Mouse (Mus musculus) adrenal gland, adult 10 weeks (tissue): ENCODE results near the gene Olfr1101. TPM values are rescaled to one million over a fixed set of nuclear protein-coding genes. Genes with fewer than 3 reads are reported as not detected.

Experiments
- polyA plus RNA-seq: library from polyadenylated mRNA; stranded (reverse); fragments of 350-450 nt; fragmentation: Illumina TruSeq; extraction: RNeasy Lipid Tissue Mini Kit (QIAGEN cat#74804); gene quantifications from one replicate; pipeline ENCODE4 v1.2.3, GENCODE M21; 2014; ENCODE audit warnings: low read depth, low replicate concordance

Gene Olfr1101
- polyA plus RNA-seq: not detected

GRCm38 (mm10) chr2:86991121-86991520 is at the start of gene Olfr1101:
Olfr1101 (minus strand) TSS chr2:86991221.

GRCm38 (mm10) chr2:87036431-87036830 is 45.4 kb upstream of the Olfr1101 start, which contains the start of gene Olfr1105:
Olfr1105 (minus strand) TSS chr2:87036531.

GRCm38 (mm10) chr2:87026980-87027379 is 36.0 kb upstream of the Olfr1101 start, which contains the start of gene Olfr1104:
Olfr1104 (minus strand) TSS chr2:87027080.

DNA sequence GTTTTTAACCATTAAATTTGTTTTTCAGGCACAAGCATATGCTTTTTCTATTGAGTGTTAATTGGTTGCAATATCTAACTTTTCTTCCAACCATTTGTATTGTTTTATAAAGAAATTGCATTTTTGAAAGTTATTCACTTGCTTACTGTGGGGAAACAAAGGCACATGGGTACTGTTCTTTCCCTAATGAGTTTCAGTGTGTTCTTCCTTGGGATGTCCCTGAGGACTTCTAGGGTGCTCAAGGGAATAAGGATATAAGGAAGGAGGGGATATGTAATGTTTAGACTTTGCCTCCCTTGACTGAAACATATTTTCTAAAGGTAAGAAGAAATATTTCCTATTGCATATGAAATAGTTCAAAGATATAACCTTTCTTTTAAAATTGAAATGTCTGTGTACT is 7.1 kb upstream of the Olfr1101 start, which contains the start of gene Olfr1102:
TSS of gene Olfr1102 (plus strand) at position 301 of the 400 bp plus-strand sequence.

DNA sequence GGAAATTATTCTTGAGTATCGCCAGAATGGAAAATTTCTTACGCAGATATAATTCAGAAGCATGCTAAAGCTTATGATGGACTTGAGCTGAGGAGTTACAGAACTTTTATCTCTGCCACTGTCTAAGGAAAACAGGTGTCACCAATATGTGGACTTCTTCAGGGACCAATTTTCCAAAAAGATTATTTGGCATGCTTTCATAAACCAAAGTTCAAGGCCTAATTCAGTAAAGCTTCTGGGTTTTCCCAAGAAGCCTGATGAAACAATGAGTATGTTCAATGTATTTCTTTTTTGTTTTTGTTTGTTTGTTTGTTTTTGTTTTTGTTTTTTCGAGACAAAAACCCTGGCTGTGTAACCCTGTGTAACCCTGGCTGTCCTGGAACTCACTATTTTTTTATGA is 11.2 kb downstream of the Olfr1101 start, which contains the start of gene Olfr1100:
TSS of gene Olfr1100 (minus strand) at position 101 of the 400 bp plus-strand sequence.

GRCm38 (mm10) chr2:86960593-86960992 is 30.4 kb downstream of the Olfr1101 start, which contains the start of gene Olfr1099:
Olfr1099 (minus strand) TSS chr2:86960693.

Other genes starting within 250 kb of the Olfr1101 start
- gene Olfr1090, start 232.2 kb downstream of the Olfr1101 start, polyA plus RNA-seq: not detected
- not detected for gene Olfr1093, start 208.7 kb downstream of the Olfr1101 start, polyA plus RNA-seq
- gene Olfr141, start 181.2 kb downstream of the Olfr1101 start, polyA plus RNA-seq: not detected
- gene Olfr1094, start 166.6 kb downstream of the Olfr1101 start, polyA plus RNA-seq: not detected
- not detected for gene Olfr1095, start 139.5 kb downstream of the Olfr1101 start, polyA plus RNA-seq
- not detected for gene Gm13723, start 116.4 kb downstream of the Olfr1101 start, polyA plus RNA-seq
- gene Olfr1097, start 99.0 kb downstream of the Olfr1101 start, polyA plus RNA-seq: not detected
- gene Olfr1098, start 66.7 kb downstream of the Olfr1101 start, polyA plus RNA-seq: not detected
- gene Olfr1099, start 30.5 kb downstream of the Olfr1101 start, polyA plus RNA-seq: not detected
- gene Olfr1100, start 11.3 kb downstream of the Olfr1101 start, polyA plus RNA-seq: not detected
- gene Olfr1102, start 7.2 kb upstream of the Olfr1101 start, polyA plus RNA-seq: not detected
- gene Olfr1104, start 35.9 kb upstream of the Olfr1101 start, polyA plus RNA-seq: not detected
- not detected for gene Olfr1105, start 45.3 kb upstream of the Olfr1101 start, polyA plus RNA-seq
- not detected for gene Olfr1106, start 61.1 kb upstream of the Olfr1101 start, polyA plus RNA-seq
- not detected for gene Olfr1107, start 84.6 kb upstream of the Olfr1101 start, polyA plus RNA-seq
- gene Olfr1109, start 104.8 kb upstream of the Olfr1101 start, polyA plus RNA-seq: not detected
- not detected for gene Olfr259, start 123.3 kb upstream of the Olfr1101 start, polyA plus RNA-seq
- gene Olfr1110, start 149.1 kb upstream of the Olfr1101 start, polyA plus RNA-seq: not detected
- gene Olfr1111, start 161.4 kb upstream of the Olfr1101 start, polyA plus RNA-seq: not detected
- gene Olfr1112, start 196.6 kb upstream of the Olfr1101 start, polyA plus RNA-seq: not detected
- gene Olfr1113, start 217.7 kb upstream of the Olfr1101 start, polyA plus RNA-seq: not detected